Mouse (Mus musculus): ENCODE data around the gene Zbtb20.

Zbtb20 gene

GRCm38 (mm10) chr16:43618286-43618685 lies 742.6 kb downstream of the Zbtb20 start:
- DNase-seq, result no peak

- DNase-seq, result no peak
Observed at GRCm38 (mm10) chr16:43619277-43619676, 743.6 kb downstream of the Zbtb20 start.

GRCm38 (mm10) chr16:43620359-43620758 lies 744.7 kb downstream of the Zbtb20 start:
- DNase-seq, result no peak

- DNase-seq, result no peak
Observed at GRCm38 (mm10) chr16:43623315-43624000, 747.8 kb downstream of the Zbtb20 start.

- no peak for DNase-seq
Observed at GRCm38 (mm10) chr16:43624876-43625275, 749.2 kb downstream of the Zbtb20 start.

GRCm38 (mm10) chr16:43625289-43625688 lies 749.6 kb downstream of the Zbtb20 start:
- DNase-seq, result no peak

GRCm38 (mm10) chr16:43625956-43626355 lies 750.3 kb downstream of the Zbtb20 start:
- DNase-seq, result no peak

- DNase-seq, result no peak
Observed at GRCm38 (mm10) chr16:43628662-43629061, 753.0 kb downstream of the Zbtb20 start.

GRCm38 (mm10) chr16:43631758-43632157 lies 756.1 kb downstream of the Zbtb20 start:
- no peak for DNase-seq

- DNase-seq, result no peak
Observed at GRCm38 (mm10) chr16:43634037-43634436, 758.4 kb downstream of the Zbtb20 start.

GRCm38 (mm10) chr16:43637241-43637640 lies 761.6 kb downstream of the Zbtb20 start:
- DNase-seq, result no peak

GRCm38 (mm10) chr16:43638406-43639049 lies 762.8 kb downstream of the Zbtb20 start:
- DNase-seq, result peak; percentile 33 to 36

GRCm38 (mm10) chr16:43641230-43641629 lies 765.5 kb downstream of the Zbtb20 start:
- DNase-seq, result no peak

GRCm38 (mm10) chr16:43645879-43646278 lies 770.2 kb downstream of the Zbtb20 start:
- no peak for DNase-seq

GRCm38 (mm10) chr16:43646943-43647342 lies 771.3 kb downstream of the Zbtb20 start:
- no peak for DNase-seq

GRCm38 (mm10) chr16:43647641-43648040 lies 772.0 kb downstream of the Zbtb20 start:
- no peak for DNase-seq

- DNase-seq, result no peak
Observed at GRCm38 (mm10) chr16:43650355-43651080, 774.8 kb downstream of the Zbtb20 start.

- no peak for DNase-seq
Observed at GRCm38 (mm10) chr16:43653288-43653687, 777.6 kb downstream of the Zbtb20 start.

- no peak for DNase-seq
Observed at GRCm38 (mm10) chr16:43654269-43654668, 778.6 kb downstream of the Zbtb20 start.

GRCm38 (mm10) chr16:43655183-43655787 lies 779.6 kb downstream of the Zbtb20 start:
- no peak for DNase-seq

- no peak for DNase-seq
Observed at GRCm38 (mm10) chr16:43661576-43661975, 785.9 kb downstream of the Zbtb20 start.

GRCm38 (mm10) chr16:43662124-43663004 lies 786.7 kb downstream of the Zbtb20 start:
- no peak for DNase-seq
